Mouse (Mus musculus) kidney, adult 2 months (tissue): ENCODE measurements around the gene Nkain1.

Experiments
- CTCF ChIP-seq: fragments of 200-500 bp; conservative IDR thresholded peaks from 2 replicates; pipeline ENCODE4 v1.5.1; 2011; ENCODE audit warnings: low read depth, mild to moderate bottlenecking, control low read depth, low read length, moderate library complexity, mixed read lengths; ENCODE audit not compliant: insufficient read depth, insufficient read length
- POLR2A ChIP-seq: fragments of 200-500 bp; IDR thresholded peaks from one replicate; pipeline ENCODE4 v1.6.1; 2011; ENCODE audit warnings: low read depth, low read length, control low read depth

- TF ChIP-seq CTCF (peak; percentile 44), POLR2A (no peak)
Observed at GRCm38 (mm10) chr4:130549189-130549588, 24.8 kb downstream of the Nkain1 start.
